Mouse (Mus musculus) heart, embryonic 14.5 days (tissue): ENCODE measurements at regions not wholly inside any gene's neighbourhood (a gene's known extent, or its start where the extent isn't known, plus 50 kb on each side); places are given as distances from the start of the nearest gene placed in this dataset.

ENCODE experiments used
- ATAC-seq: fragments of 200-750 bp; cut with Nextera tagmentation; 2 replicates; pipeline ENCODE4 v1.8.0; 2017; ENCODE audit warnings: low read depth, moderate TSS enrichment; ENCODE audit not compliant: insufficient number of reproducible peaks, insufficient read depth, low FRiP score
- H3K27ac ChIP-seq, 2 experiments: fragments of 200-500 bp in 1 of 2; fragments of 300-500 bp in 1 of 2; sonication (generic) in 1 of 2; replicated peaks in 1 of 2; 2 replicates each; pipeline ENCODE4 v1.5.1; 2012 to 2014; ENCODE audit warnings: low read depth in 2 of 2, low read length in 2 of 2, control low read depth in 1 of 2, mild to moderate bottlenecking in 1 of 2, mixed read lengths in 1 of 2; ENCODE audit not compliant: control insufficient read depth in 1 of 2, insufficient read depth in 1 of 2
- H3K27me3 ChIP-seq: fragments of 300-500 bp; sonication (generic); 2 replicates; pipeline ENCODE4 v1.6.1; 2014; ENCODE audit warnings: mild to moderate bottlenecking, low read length, control low read depth; ENCODE audit not compliant: control insufficient read depth, insufficient read depth
- H3K36me3 ChIP-seq: fragments of 300-500 bp; sonication (generic); 2 replicates; pipeline ENCODE4 v1.6.1; 2014; ENCODE audit warnings: mild to moderate bottlenecking, control low read depth, low read length, mixed read lengths; ENCODE audit not compliant: control insufficient read depth, insufficient read depth
- H3K4me1 ChIP-seq, 2 experiments: fragments of 200-500 bp in 1 of 2; fragments of 300-500 bp in 1 of 2; sonication (generic) in 1 of 2; 2 replicates each; pipeline ENCODE4 v1.6.1; 2012 to 2014; ENCODE audit warnings: low read length in 2 of 2, control low read depth in 1 of 2, mixed read lengths in 1 of 2; ENCODE audit not compliant: control insufficient read depth in 2 of 2, insufficient read depth in 2 of 2
- H3K4me2 ChIP-seq: fragments of 300-500 bp; sonication (generic); 2 replicates; pipeline ENCODE4 v1.6.1; 2014; ENCODE audit warnings: mild to moderate bottlenecking, low read length
- H3K4me3 ChIP-seq, 2 experiments: fragments of 200-500 bp in 1 of 2; fragments of 300-500 bp in 1 of 2; sonication (generic) in 1 of 2; 2 replicates each; pipeline ENCODE4 v1.5.1; 2012 to 2014; ENCODE audit warnings: low read length in 2 of 2, mild to moderate bottlenecking in 2 of 2, control low read depth in 1 of 2, low read depth in 1 of 2, moderate library complexity in 1 of 2; ENCODE audit not compliant: control insufficient read depth in 1 of 2, insufficient read depth in 1 of 2
- H3K9ac ChIP-seq: fragments of 300-500 bp; sonication (generic); 2 replicates; pipeline ENCODE4 v1.6.1; 2014; ENCODE audit warnings: mild to moderate bottlenecking, low read length
- H3K9me3 ChIP-seq: fragments of 300-500 bp; sonication (generic); 2 replicates; pipeline ENCODE4 v1.6.1; 2016; ENCODE audit warnings: low read length, control low read depth; ENCODE audit not compliant: control insufficient read depth
- WGBS: fragments of 180-500 bp; shearing (Covaris S2); extraction: QIAGEN DNeasy Blood & Tissue Kit; methylation state at CpG from one replicate; pipeline ENCODE4 v1.1.7; 2014; 5-methylcytosine and 5-hydroxymethylcytosine counted together

DNA sequence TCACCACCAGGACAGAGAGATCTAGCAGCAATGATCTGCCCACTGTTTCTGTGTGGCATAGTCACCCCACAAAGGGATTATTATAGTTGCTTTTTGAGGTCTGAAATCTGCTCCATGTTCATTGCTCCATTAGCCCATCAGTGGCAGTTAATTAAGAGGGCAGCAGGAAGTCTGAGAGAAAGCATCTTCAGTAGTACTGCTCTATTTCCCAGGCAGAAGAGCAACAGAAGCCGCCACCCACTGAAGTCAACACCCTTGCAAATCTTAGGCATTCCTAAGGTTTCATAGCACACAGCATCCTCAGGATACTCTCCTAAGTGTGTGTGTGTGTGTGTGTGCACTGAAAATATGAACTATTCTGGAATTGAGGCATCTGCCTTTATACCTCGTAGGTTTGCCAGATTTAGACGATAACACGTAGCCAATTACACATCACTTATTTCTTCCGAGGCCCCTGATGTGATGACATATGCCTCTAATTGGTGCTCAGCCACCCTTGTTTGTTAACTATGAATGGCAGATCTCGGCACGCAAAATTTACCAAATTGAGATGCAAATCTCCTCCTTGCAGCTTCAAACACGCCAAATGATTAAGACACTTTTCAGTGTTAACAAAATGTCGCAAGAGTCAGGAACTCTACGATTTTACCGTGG is 161.0 kb upstream of the Lyplal1 start:
- Histone ChIP-seq H3K27me3 (no peaks in the 10 kb centered on the region), H3K9me3 (no peaks in the 10 kb centered on the region), H3K27ac (no peak overlapping the region), H3K4me1 (no peaks in the 10 kb centered on the region), H3K4me2 (no peak overlapping the region), H3K4me3 (no peak overlapping the region), H3K36me3 (no peaks in the 10 kb centered on the region), H3K9ac (no peak overlapping the region)
- no peak for ATAC-seq
- WGBS = 80% methylated on average over 11 of the region's 11 CpGs

DNA sequence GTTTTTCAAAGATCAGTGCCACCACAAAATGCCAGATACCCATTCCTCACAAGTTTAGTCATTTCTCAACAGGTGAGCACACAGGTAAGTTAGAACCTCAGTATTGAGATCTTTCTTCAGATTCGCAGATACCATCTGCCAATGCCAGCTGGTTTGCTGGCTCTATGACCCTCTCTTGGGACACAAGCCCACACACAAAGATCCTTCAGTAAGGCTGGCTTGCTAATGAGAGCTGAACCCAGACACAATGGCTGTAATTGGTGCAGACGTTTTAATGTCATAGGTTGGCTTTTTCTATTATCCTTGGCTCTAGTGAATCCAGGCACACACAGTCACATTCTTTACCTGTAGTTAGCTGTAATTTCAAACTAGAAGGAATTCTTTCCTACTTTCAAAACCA is 154.3 kb upstream of the Lyplal1 start:
- WGBS = 86% methylated on average over 2 of the region's 2 CpGs
- no peak overlapping the region for H3K4me2 ChIP-seq

DNA sequence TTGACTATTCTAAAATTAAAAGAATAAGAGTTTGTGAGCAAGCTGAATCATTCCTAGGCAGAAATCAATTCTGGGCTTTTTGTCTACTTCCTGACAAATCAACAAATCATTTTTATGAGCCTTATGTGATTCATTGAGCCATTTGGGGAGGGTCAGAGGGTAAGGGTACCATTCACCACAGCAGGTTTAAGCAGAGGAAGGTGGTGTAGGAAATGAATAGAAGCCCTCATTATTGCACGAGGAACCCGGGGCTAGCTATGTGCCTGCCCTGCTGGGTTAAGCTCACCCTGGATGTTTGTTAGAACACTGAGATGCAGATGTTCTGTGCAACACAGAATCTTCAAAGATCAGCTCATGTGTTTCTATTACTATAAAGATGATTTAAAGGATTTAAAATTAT is 150.2 kb upstream of the Lyplal1 start:
- H3K4me3 ChIP-seq = no peak overlapping the region
- H3K4me2 ChIP-seq = no peak overlapping the region
- peaks cover 5 to 9% of the 10 kb centered on the region in 2 experiments; a peak in 3 of 4 replicates for H3K4me1 ChIP-seq
- H3K9me3 ChIP-seq = peaks cover 6% of the 10 kb centered on the region; the same call in 1 of the 2 replicates
- H3K36me3 ChIP-seq = no peaks in the 10 kb centered on the region
- no peaks in the 10 kb centered on the region for H3K27me3 ChIP-seq
- ATAC-seq = no peak
- H3K27ac ChIP-seq = no peak overlapping the region
- WGBS = 76% methylated on average over 2 of the region's 2 CpGs
- no peak overlapping the region for H3K9ac ChIP-seq

More for the DNA sequence above, 154.3 kb upstream of the Lyplal1 start:
- no peaks in the 10 kb centered on the region for H3K27me3 ChIP-seq
- H3K36me3 ChIP-seq = no peaks in the 10 kb centered on the region
- no peak overlapping the region for H3K9ac ChIP-seq
- H3K4me3 ChIP-seq = no peak overlapping the region
- H3K9me3 ChIP-seq = peaks cover 2% of the 10 kb centered on the region; the same call in 1 of the 2 replicates
- no peak for ATAC-seq
- peaks cover 0 to 5% of the 10 kb centered on the region in 2 experiments; a peak in 1 of 4 replicates for H3K4me1 ChIP-seq
- H3K27ac ChIP-seq = no peak overlapping the region

DNA sequence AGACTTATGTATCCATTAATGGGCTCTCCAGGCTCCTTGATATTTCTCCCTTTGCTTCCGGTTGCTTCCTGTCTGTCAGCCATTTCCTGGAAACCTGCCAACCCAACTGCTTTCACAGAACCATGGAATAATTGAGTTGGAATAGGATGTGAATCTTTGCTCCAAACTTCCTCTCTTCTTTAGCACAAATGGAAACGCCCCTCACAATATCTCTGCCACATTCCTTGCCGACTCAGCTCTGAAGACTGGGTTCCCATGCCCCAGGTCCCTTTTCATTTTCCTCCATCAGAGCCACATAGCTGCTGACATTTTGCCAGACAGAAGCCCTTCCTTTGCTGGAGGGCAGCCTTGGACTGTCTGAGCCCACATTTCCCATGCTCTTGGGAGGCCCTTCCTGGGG is 147.5 kb upstream of the Lyplal1 start:
- H3K27me3 ChIP-seq = no peaks in the 10 kb centered on the region
- peaks cover 6% of the 10 kb centered on the region; the same call in 1 of the 2 replicates for H3K9me3 ChIP-seq
- no peak overlapping the region for H3K9ac ChIP-seq
- no peak overlapping the region for H3K4me3 ChIP-seq
- H3K36me3 ChIP-seq = no peaks in the 10 kb centered on the region
- H3K4me1 ChIP-seq = peaks cover 13 to 23% of the 10 kb centered on the region in 2 experiments
- no peak for ATAC-seq
- WGBS = 31% methylated on average over 3 of the region's 3 CpGs
- H3K4me2 ChIP-seq = no peak overlapping the region
- peak overlapping the region; percentile 71 to 73 for H3K27ac ChIP-seq

DNA sequence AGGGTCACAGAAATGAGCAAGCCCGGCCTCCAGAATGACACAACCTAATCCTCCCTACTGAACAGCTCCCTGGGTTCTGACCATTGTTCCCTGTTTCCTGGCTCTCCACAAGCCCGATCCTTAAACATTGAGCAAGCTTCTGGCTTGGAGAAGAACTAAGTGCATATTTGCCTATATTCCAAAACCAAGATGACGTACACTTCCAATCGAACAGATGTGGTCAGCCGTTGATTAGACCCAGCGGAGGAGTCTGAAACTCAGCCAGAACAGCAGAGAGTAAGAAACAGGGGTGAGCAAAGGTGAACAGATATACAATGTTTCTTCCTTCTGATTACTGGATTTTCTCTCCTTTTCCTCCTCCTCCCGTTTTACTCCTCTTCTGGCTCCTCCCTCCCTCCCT is 146.8 kb upstream of the Lyplal1 start:
- no peaks in the 10 kb centered on the region for H3K36me3 ChIP-seq
- no peak overlapping the region for H3K4me3 ChIP-seq
- peak overlapping the region; percentile 6 to 57; a peak in 2 of 4 replicates for H3K27ac ChIP-seq
- ATAC-seq = no peak
- H3K27me3 ChIP-seq = no peaks in the 10 kb centered on the region
- H3K4me2 ChIP-seq = no peak overlapping the region
- H3K4me1 ChIP-seq = peaks cover 10 to 23% of the 10 kb centered on the region in 2 experiments
- H3K9ac ChIP-seq = no peak overlapping the region
- 45% methylated on average over 7 of the region's 7 CpGs for WGBS
- H3K9me3 ChIP-seq = peaks cover 6% of the 10 kb centered on the region; the same call in 1 of the 2 replicates

DNA sequence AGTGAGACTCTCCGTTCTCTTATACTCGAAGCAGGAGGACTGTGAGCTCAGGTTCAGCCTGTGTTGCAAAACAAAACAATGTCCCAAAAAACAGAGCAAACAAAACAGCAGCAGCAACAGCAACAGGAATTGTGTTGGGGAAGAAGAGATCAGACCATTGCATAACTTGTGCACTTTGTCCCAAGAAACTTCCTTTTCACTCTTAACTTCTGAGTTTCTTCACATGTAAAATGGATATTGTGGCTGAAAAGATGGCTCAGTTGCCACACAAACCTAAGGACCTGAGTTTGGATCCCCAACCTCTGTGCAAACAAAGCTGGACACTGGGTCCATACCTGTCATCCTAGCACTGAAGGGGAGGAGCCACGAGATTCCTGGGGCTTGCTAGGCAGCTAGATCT is 146.1 kb upstream of the Lyplal1 start:
- Histone ChIP-seq H3K27me3 (no peaks in the 10 kb centered on the region), H3K4me1 (peaks cover 8 to 23% of the 10 kb centered on the region in 2 experiments), H3K27ac (no peak overlapping the region; a peak in 1 of 4 replicates), H3K4me2 (no peak overlapping the region), H3K4me3 (no peak overlapping the region), H3K9me3 (peaks cover 6% of the 10 kb centered on the region; the same call in 1 of the 2 replicates), H3K36me3 (no peaks in the 10 kb centered on the region), H3K9ac (no peak overlapping the region)
- no peak for ATAC-seq
- WGBS = 71% methylated on average over 3 of the region's 3 CpGs

DNA sequence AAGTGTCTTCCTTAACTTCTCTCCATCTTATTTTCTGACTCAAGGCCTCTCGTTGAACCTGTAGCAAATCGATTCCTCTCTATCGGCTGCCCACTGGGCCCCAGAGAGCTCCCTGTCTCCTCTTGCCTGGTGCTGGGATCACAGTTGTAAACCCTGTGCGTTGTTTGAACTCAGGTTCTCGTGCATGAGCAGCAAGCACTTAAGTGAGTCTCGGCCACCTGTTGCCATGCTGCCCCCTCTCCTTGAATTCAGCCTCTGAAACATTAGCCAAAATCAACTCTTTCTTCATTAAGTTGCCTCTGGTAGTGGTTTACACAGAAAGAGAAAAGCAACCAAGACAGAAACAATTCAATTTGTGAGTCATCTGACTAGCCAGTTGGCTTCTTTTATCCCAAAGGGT is 144.9 kb upstream of the Lyplal1 start:
- ATAC-seq = no peak
- WGBS = 77% methylated on average over 6 of the region's 6 CpGs

More for the DNA sequence above, 144.9 kb upstream of the Lyplal1 start:
- no peak overlapping the region for H3K4me2 ChIP-seq
- H3K36me3 ChIP-seq = no peaks in the 10 kb centered on the region
- H3K9ac ChIP-seq = no peak overlapping the region
- H3K27me3 ChIP-seq = no peaks in the 10 kb centered on the region
- peaks cover 8 to 23% of the 10 kb centered on the region in 2 experiments for H3K4me1 ChIP-seq
- H3K27ac ChIP-seq = peak overlapping the region; percentile 18 to 66; a peak in 3 of 4 replicates
- no peak overlapping the region for H3K4me3 ChIP-seq
- peaks cover 6% of the 10 kb centered on the region; the same call in 1 of the 2 replicates for H3K9me3 ChIP-seq
